Mouse (Mus musculus): ENCODE measurements at regions not wholly inside any gene's neighbourhood (a gene's known extent, or its start where the extent isn't known, plus 50 kb on each side); places are given as distances from the start of the nearest gene placed in this dataset.
A peak's percentile ranks its signal among the peaks of the same experiment; 100 is the strongest.

DNA sequence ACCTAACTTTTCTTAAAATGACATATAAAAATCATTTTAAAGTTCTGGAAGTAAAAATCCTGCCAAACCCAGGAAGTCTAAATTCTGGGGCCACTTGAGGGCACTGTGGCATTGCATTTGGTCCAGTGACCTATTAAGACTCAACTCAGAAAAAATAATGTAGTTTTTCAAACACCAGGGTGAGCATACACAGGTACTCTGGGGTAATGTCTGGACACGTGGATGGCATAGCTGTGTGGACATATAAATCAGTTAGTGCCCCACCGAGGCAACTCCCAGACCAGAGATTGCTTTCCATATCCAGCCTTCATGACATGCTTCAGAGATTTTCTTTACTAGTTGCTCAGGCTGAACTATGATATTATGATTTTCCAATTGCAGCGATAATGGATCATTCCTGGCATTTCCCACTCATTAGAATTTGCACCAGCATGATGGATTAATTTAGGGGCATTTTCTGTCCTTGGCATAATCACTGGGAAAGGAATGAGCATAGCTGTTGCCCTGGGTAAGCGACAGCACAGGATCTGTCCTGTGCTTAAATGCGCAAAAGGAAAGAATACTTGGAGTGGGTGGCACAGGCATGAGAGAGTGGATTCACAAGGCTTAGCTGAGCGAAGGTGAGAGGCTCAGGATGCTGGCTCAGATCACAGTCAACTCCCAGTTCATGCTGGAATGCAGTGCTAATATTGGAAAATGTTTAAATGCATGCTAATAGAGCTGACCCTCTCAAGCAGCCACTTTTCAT, 1526.6 kb upstream of the Cdh8 start:
- DNase-seq (ENCODE audit: low spot score): no peak

DNA sequence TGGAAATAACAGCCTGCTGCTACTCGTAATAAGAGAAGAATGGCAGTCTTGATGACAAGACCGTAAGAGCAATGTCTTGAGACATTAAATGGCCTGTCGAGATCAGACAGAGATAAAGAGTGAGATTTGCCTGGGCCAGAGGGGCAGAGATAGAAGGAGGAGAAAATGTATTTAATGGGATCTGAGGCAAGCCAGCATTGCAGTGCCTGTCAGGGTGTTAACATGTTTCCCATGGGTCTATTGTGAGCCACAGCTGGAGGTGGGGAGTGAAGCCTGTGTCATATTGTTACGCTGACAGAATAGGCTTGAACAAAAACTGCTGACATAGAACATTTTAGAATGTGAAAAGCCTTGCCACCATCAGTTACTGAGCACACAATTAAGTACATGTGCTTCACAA, 1523.3 kb upstream of the Cdh8 start:
- no peak for DNase-seq (ENCODE audit: low spot score)

DNA sequence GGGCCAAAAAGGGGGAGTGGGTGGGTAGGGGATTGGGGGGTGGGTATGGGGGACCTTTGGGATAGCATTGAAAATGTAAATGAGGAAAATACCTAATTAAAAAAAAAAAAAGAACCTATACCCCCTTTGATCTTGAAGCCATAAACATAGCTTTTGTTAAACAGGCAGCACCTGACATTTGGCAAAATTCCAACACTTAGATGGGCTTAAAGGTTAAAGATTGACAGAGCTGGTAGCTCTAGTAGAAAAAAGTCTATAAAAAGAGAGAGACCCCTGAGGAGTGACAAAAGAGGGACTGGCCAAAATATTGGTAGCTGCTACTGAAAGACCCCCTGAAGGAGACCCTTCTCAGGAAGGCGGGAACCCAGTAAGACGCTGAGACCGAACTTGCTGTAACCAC, 1474.0 kb upstream of the Cdh8 start:
- no peak for DNase-seq (ENCODE audit: low spot score)

DNA sequence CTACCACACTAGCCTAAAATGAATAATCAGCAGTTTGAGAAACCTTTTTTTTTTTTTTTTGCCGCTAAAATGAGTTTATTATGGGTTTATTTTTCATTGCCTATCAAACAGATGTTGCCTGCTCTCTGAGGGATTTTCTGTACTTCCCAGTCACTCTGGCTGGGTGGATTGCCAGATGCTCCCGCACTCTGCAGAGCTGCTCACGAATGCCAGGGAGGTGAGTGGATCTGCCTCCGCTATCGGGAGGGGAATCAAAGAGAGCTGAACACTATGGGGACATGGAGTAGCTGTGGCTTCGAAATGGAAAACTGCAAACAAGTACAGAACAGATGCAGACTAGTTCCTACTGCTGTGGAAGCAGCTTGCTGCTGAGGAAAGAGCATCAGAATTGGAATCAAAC, 1449.4 kb upstream of the Cdh8 start:
- no peak for DNase-seq (ENCODE audit: low spot score)

DNA sequence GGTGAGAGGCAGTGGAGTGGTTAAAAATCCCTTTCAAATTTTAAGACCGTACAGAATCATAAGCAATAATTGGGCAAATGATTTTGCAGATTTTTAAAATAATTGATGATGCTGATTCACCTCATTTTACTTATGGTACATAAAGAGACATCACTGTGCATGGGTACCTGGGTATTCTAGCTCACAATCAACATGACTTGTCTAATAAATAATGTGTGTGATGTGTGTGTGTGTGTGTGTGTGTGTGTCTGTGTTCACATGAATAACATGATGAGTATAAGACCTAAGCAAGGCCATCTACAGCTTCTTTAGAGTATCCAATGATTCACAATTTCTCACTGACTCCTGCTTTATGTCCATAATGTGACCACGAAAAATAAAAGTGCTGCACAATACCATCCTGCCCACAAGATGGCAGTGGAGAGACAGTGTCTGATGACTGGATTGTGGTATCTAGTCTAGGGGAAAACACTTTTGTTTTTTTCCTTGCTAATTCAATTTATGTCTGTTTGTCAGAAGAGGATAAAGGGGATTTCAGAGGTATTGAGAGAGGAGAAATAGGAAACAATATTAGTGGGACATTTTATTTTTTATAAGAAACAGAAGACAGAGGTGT, 1434.7 kb upstream of the Cdh8 start:
- DNase-seq (ENCODE audit: low spot score): peak; percentile 62

Data from adipocyte (in vitro differentiated cells).